Mouse (Mus musculus): ENCODE measurements around the gene Fyn.

Gene Fyn

GRCm38 (mm10) chr10:39536258-39536657, 167.6 kb downstream of the Fyn start:
- no peak for DNase-seq (ENCODE audit: low spot score in 2 of 2)

GRCm38 (mm10) chr10:39540012-39540647, 171.5 kb downstream of the Fyn start:
- DNase-seq (ENCODE audit: low spot score in 2 of 2), result no peak

- peak; percentile 51 to 55 for DNase-seq (ENCODE audit: low spot score in 2 of 2)
Measured at GRCm38 (mm10) chr10:39540995-39541394, 172.3 kb downstream of the Fyn start.

- no peak for DNase-seq (ENCODE audit: low spot score in 2 of 2)
Measured at GRCm38 (mm10) chr10:39541451-39541874, 172.8 kb downstream of the Fyn start.

GRCm38 (mm10) chr10:39541951-39542521, 173.4 kb downstream of the Fyn start:
- peak in 1 of 2 experiments; percentile 60 for DNase-seq (ENCODE audit: low spot score in 2 of 2)

GRCm38 (mm10) chr10:39542535-39543257, 174.0 kb downstream of the Fyn start:
- DNase-seq (ENCODE audit: low spot score in 2 of 2), result peak in 1 of 2 experiments; percentile 28

GRCm38 (mm10) chr10:39543258-39543770, 174.7 kb downstream of the Fyn start:
- DNase-seq (ENCODE audit: low spot score in 2 of 2), result no peak

GRCm38 (mm10) chr10:39547369-39548074, 178.9 kb downstream of the Fyn start:
- DNase-seq (ENCODE audit: low spot score in 2 of 2), result no peak

GRCm38 (mm10) chr10:39550791-39551190, 182.1 kb downstream of the Fyn start:
- DNase-seq (ENCODE audit: low spot score in 2 of 2), result no peak

- no peak for DNase-seq (ENCODE audit: low spot score in 2 of 2)
Measured at GRCm38 (mm10) chr10:39551637-39552185, 183.1 kb downstream of the Fyn start.

- no peak for DNase-seq (ENCODE audit: low spot score in 2 of 2)
Measured at GRCm38 (mm10) chr10:39552351-39552814, 183.7 kb downstream of the Fyn start.

- DNase-seq (ENCODE audit: low spot score in 2 of 2), result no peak
Measured at GRCm38 (mm10) chr10:39552903-39553302, 184.2 kb downstream of the Fyn start.

- DNase-seq (ENCODE audit: low spot score in 2 of 2), result no peak
Measured at GRCm38 (mm10) chr10:39555289-39555715, 186.6 kb downstream of the Fyn start.

GRCm38 (mm10) chr10:39555740-39556139, 187.1 kb downstream of the Fyn start:
- no peak for DNase-seq (ENCODE audit: low spot score in 2 of 2)

- no peak for DNase-seq (ENCODE audit: low spot score in 2 of 2)
Measured at GRCm38 (mm10) chr10:39557360-39557759, 188.7 kb downstream of the Fyn start.

- DNase-seq (ENCODE audit: low spot score in 2 of 2), result no peak
Measured at GRCm38 (mm10) chr10:39557851-39558250, 189.2 kb downstream of the Fyn start.

GRCm38 (mm10) chr10:39558492-39559005, 189.9 kb downstream of the Fyn start:
- DNase-seq (ENCODE audit: low spot score in 2 of 2), result no peak

GRCm38 (mm10) chr10:39559321-39559720, 190.7 kb downstream of the Fyn start:
- no peak for DNase-seq (ENCODE audit: low spot score in 2 of 2)

- DNase-seq (ENCODE audit: low spot score in 2 of 2), result no peak
Measured at GRCm38 (mm10) chr10:39562383-39562782, 193.7 kb downstream of the Fyn start.

GRCm38 (mm10) chr10:39563552-39564223, 195.0 kb downstream of the Fyn start:
- no peak for DNase-seq (ENCODE audit: low spot score in 2 of 2)

GRCm38 (mm10) chr10:39566901-39567300, 198.2 kb downstream of the Fyn start:
- DNase-seq (ENCODE audit: low spot score in 2 of 2), result no peak

Measured in left cerebral cortex, adult 9 months (tissue).